Mouse (Mus musculus) bone marrow, adult 2 months (tissue): ENCODE measurements around the gene Grm7. TPM values are rescaled to one million over a fixed set of nuclear protein-coding genes. Genes with fewer than 3 reads are reported as not detected.

Experiments used
- H3K27ac ChIP-seq: fragments of 200-500 bp; 2 replicates; pipeline ENCODE4 v1.5.1; 2012; ENCODE audit warnings: low read depth, mild to moderate bottlenecking, control low read depth, inconsistent platforms, low read length; ENCODE audit not compliant: control insufficient read depth, poor library complexity, insufficient read depth
- H3K4me1 ChIP-seq: fragments of 200-500 bp; 2 replicates; pipeline ENCODE4 v1.6.1; 2011; ENCODE audit warnings: low read length; ENCODE audit not compliant: control insufficient read depth, insufficient read depth
- H3K4me3 ChIP-seq: fragments of 200-500 bp; replicated peaks from 2 replicates; pipeline ENCODE3; 2011; ENCODE audit warnings: mild to moderate bottlenecking, low read depth, low read length, control low read depth; ENCODE audit not compliant: control insufficient read depth
- CTCF ChIP-seq: fragments of 200-500 bp; IDR thresholded peaks from 2 replicates; pipeline ENCODE4 v1.5.1; 2011; ENCODE audit warnings: low read length, control low read depth; ENCODE audit not compliant: control insufficient read depth, insufficient read depth
- POLR2A ChIP-seq: fragments of 200-500 bp; IDR thresholded peaks from 2 replicates; pipeline ENCODE4 v1.6.1; 2011; ENCODE audit warnings: low read depth, mild to moderate bottlenecking, control low read depth, low read length, borderline replicate concordance; ENCODE audit not compliant: control insufficient read depth
- WGBS: fragments of 180-500 bp; shearing (Covaris S2); methylation state at CpG from one replicate; pipeline ENCODE4 v1.1.7; 2018; 5-methylcytosine and 5-hydroxymethylcytosine counted together
- polyA plus RNA-seq: library from polyadenylated mRNA; stranded (reverse); fragments of >200 nt; gene quantifications from 2 replicates; pipeline ENCODE4 v1.2.4, GENCODE M21; 2011; ENCODE audit warnings: low replicate concordance; ENCODE audit not compliant: missing spikeins, insufficient read depth, insufficient read length

The Grm7 gene
- polyA plus RNA-seq, 1 experiment, result not detected

GRCm38 (mm10) chr6:111584851-111585250 lies 939.5 kb downstream of the Grm7 start:
- no peak for TF ChIP-seq POLR2A
- no peak for TF ChIP-seq CTCF
- H3K27ac ChIP-seq, result no peak overlapping the region
- H3K4me3 ChIP-seq, result no peak overlapping the region
- 47% methylated on average over 2 of the region's 2 CpGs for WGBS
- no peaks in the 10 kb centered on the region for H3K4me1 ChIP-seq

GRCm38 (mm10) chr6:111587572-111587971 lies 942.2 kb downstream of the Grm7 start:
- WGBS, result 69% methylated on average over 3 of the region's 3 CpGs
- TF ChIP-seq CTCF (no peak), POLR2A (no peak)
- Histone ChIP-seq H3K4me3 (no peak overlapping the region), H3K4me1 (no peaks in the 10 kb centered on the region), H3K27ac (no peak overlapping the region)

- WGBS, result 79% methylated on average over 4 of the region's 4 CpGs
- Histone ChIP-seq H3K4me1 (no peaks in the 10 kb centered on the region), H3K4me3 (no peak overlapping the region), H3K27ac (no peak overlapping the region)
- TF ChIP-seq POLR2A, result no peak
- no peak for TF ChIP-seq CTCF
Measured at GRCm38 (mm10) chr6:111601892-111602654, 956.7 kb downstream of the Grm7 start.

- TF ChIP-seq CTCF (no peak), POLR2A (no peak)
Measured at GRCm38 (mm10) chr6:111610396-111610795, 965.0 kb downstream of the Grm7 start.

GRCm38 (mm10) chr6:111613834-111614233 lies 968.5 kb downstream of the Grm7 start:
- TF ChIP-seq CTCF (no peak), POLR2A (no peak)
- Histone ChIP-seq H3K4me3 (no peak overlapping the region), H3K4me1 (no peaks in the 10 kb centered on the region), H3K27ac (no peak overlapping the region)

More at GRCm38 (mm10) chr6:111610396-111610795, 965.0 kb downstream of the Grm7 start:
- WGBS, result 74% methylated on average over 3 of the region's 3 CpGs
- no peak overlapping the region for H3K4me3 ChIP-seq
- H3K4me1 ChIP-seq, result no peaks in the 10 kb centered on the region
- H3K27ac ChIP-seq, result no peak overlapping the region
